In genomic region chr3:57301921-57302539, GRCm38 (mm10) we compare ENCODE assay signal across 9 mouse cellular contexts. TPM values are rescaled to one million over a fixed set of nuclear protein-coding genes. Genes with fewer than 3 reads are reported as not detected.
DNase-seq lines count a peak whose midpoint lies in the region; ATAC-seq and TF ChIP-seq lines count a peak whose summit lies in the region.
"Had no signal": no experiment of that assay in that cellular context is flagged by ENCODE, and none has a peak within 500 bp of the region (broad histone marks: within the 10 kb centered on the region; RNA-seq: fewer than 3 reads in every experiment).

TSS of gene Tm4sf1 (minus strand) at chr3:57301988.

- no peaks in the 10 kb centered on the region for H3K27me3 ChIP-seq in heart, embryonic 12.5 days (replicated peaks)
- no peaks in the 10 kb centered on the region for H3K27me3 ChIP-seq in stomach, postnatal 0 days (ENCODE audit: control insufficient read depth, insufficient read depth, low read length)

- 74% methylated on average over 2 of the region's 2 CpGs for WGBS in heart, embryonic 12.5 days
- WGBS in stomach, postnatal 0 days = 56% methylated on average over 2 of the region's 2 CpGs

- H3K9me3 ChIP-seq in heart, embryonic 12.5 days (replicated peaks) = no peaks in the 10 kb centered on the region
- no peaks in the 10 kb centered on the region for H3K9me3 ChIP-seq in stomach, postnatal 0 days (ENCODE audit: control insufficient read depth, low read length)

- H3K4me1 ChIP-seq in heart, embryonic 12.5 days (replicated peaks) = 0 out of 2 replicates have a peak, but pooled peaks cover 3% of the 10 kb centered on the region
- H3K4me1 ChIP-seq in stomach, postnatal 0 days (replicated peaks; ENCODE audit: control insufficient read depth, insufficient read depth) = no peaks in the 10 kb centered on the region

- TF ChIP-seq CTCF in layer of hippocampus, adult 2 months (conservative IDR thresholded peaks at IDR 0.05) = no peak
- no peak for TF ChIP-seq CTCF in stomach, postnatal 0 days (IDR thresholded peaks at IDR 0.05; ENCODE audit: low read depth)

- no peak for DNase-seq in layer of hippocampus, adult 2 months (ENCODE audit: low spot score in 2 of 2)
- DNase-seq in layer of hippocampus, adult 9-11 months = no peak
- no peak for DNase-seq in adrenal gland, postnatal 36 days
- no peak for DNase-seq in left cerebral cortex, postnatal 10 days (ENCODE audit: extremely low spot score in 1 of 2, low spot score in 2 of 2)
- no peak for DNase-seq in stomach, postnatal 0 days (ENCODE audit: low spot score)
- DNase-seq in frontal cortex, postnatal 36 days (ENCODE audit: low spot score in 2 of 2) = no peak
- DNase-seq in thymus, postnatal 14 days = no peak

- H3K36me3 ChIP-seq in heart, embryonic 12.5 days = no peaks in the 10 kb centered on the region
- H3K36me3 ChIP-seq in stomach, postnatal 0 days (ENCODE audit: control insufficient read depth, insufficient read depth, low read length) = no peaks in the 10 kb centered on the region
- H3K36me3 ChIP-seq: G1E had no signal

- no peak within 1 kb of the TSS for H3K9ac ChIP-seq in heart, embryonic 12.5 days
- no peak within 1 kb of the TSS for H3K9ac ChIP-seq in stomach, postnatal 0 days (ENCODE audit: low read length)

- intact Hi-C loops in left cerebral cortex, postnatal 10 days (cut with DNase I) = no loop called here

- no peak within 1 kb of the TSS for H3K27ac ChIP-seq in layer of hippocampus, adult 2 months
- no peak within 1 kb of the TSS for H3K27ac ChIP-seq in heart, embryonic 12.5 days (ENCODE audit: poor library complexity, severe bottlenecking)
- H3K27ac ChIP-seq in stomach, postnatal 0 days (replicated peaks) = no peak within 1 kb of the TSS

- ATAC-seq in heart, embryonic 12.5 days (ENCODE audit: insufficient number of reproducible peaks, low FRiP score) = no peak
- ATAC-seq in stomach, postnatal 0 days (ENCODE audit: low FRiP score, low TSS enrichment) = no peak

- no peak within 1 kb of the TSS for H3K4me3 ChIP-seq in layer of hippocampus, adult 2 months
- H3K4me3 ChIP-seq in heart, embryonic 12.5 days = no peak within 1 kb of the TSS
- H3K4me3 ChIP-seq in stomach, postnatal 0 days (ENCODE audit: low read depth, low read length) = no peak within 1 kb of the TSS

- no peak for TF ChIP-seq EP300 in stomach, postnatal 0 days (optimal IDR thresholded peaks at IDR 0.05)

- no peak within 1 kb of the TSS for H3K4me2 ChIP-seq in heart, embryonic 12.5 days
- H3K4me2 ChIP-seq in stomach, postnatal 0 days (replicated peaks; ENCODE audit: low read depth) = no peak within 1 kb of the TSS

RNA-seq across cellular contexts. Expression of gene Tm4sf1, which starts in this region (rescaled TPM):
- total RNA-seq in layer of hippocampus, adult 2 months (2021) = 10 to 100 TPM; 11.5 to 19.0 TPM
- 10 to 100 TPM; 55.0 to 84.7 TPM for total RNA-seq in adrenal gland, postnatal 36 days (2021)
- 166 and 176 TPM in 2 replicates for polyA plus RNA-seq in heart, embryonic 12.5 days (2016; fragmentation: Nextera tagmentation; extraction: Ambion mirVana)
- total RNA-seq in left cerebral cortex, postnatal 10 days (2021) = 10 to 100 TPM; 11.6 to 13.3 TPM
- 65.9 and 69.6 TPM in 2 replicates for polyA plus RNA-seq in stomach, postnatal 0 days (2015; fragmentation: Nextera tagmentation; extraction: Ambion mirVana)
- polyA plus RNA-seq: G1E had no signal
